Mouse (Mus musculus): ENCODE results near the gene Pole3. TPM values are rescaled to one million over a fixed set of nuclear protein-coding genes. Genes with fewer than 3 reads are reported as not detected.

Pole3 gene
- polyA plus RNA-seq, 1 experiment = 8.9 TPM

GRCm38 (mm10) chr4:62561630-62562001 is 36.7 kb upstream of the Pole3 start:
- Histone ChIP-seq H3K4me3 (ENCODE audit: low read depth, low read length) (no peak overlapping the region), H3K36me3 (ENCODE audit: control insufficient read depth, insufficient read depth, low read length) (no peaks in the 10 kb centered on the region), H3K27me3 (ENCODE audit: control insufficient read depth, insufficient read depth, low read length) (no peaks in the 10 kb centered on the region), H3K4me1 (ENCODE audit: control insufficient read depth, insufficient read depth, insufficient read length, low read length) (peaks cover 5% of the 10 kb centered on the region; the same call in 1 of the 2 replicates), H3K27ac (ENCODE audit: insufficient read depth, low read depth, low read length) (no peak overlapping the region)
- no peak for TF ChIP-seq CTCF (IDR thresholded peaks at IDR 0.05; ENCODE audit: extremely low read depth, insufficient read length, insufficient replicate concordance, low read depth, low read length)
- TF ChIP-seq POLR2A (IDR thresholded peaks at IDR 0.05; ENCODE audit: low read depth, low read length) = no peak
- WGBS = 42% methylated on average over 3 of the region's 3 CpGs

- no peak overlapping the region for H3K27ac ChIP-seq (ENCODE audit: insufficient read depth, low read depth, low read length)
- WGBS = 23% methylated on average over 4 of the region's 4 CpGs
Measured at GRCm38 (mm10) chr4:62560963-62561629, 36.2 kb upstream of the Pole3 start.

GRCm38 (mm10) chr4:62559797-62560329 is 35.0 kb upstream of the Pole3 start, which contains the start of gene Rgs3:
Gene Rgs3, plus strand, starts transcription at chr4:62559847.
- Histone ChIP-seq H3K27me3 (ENCODE audit: control insufficient read depth, insufficient read depth, low read length) (no peaks in the 10 kb centered on the region), H3K4me1 (ENCODE audit: control insufficient read depth, insufficient read depth, insufficient read length, low read length) (no peaks in the 10 kb centered on the region), H3K36me3 (ENCODE audit: control insufficient read depth, insufficient read depth, low read length) (no peaks in the 10 kb centered on the region), H3K4me3 (ENCODE audit: low read depth, low read length) (no peak within 1 kb of the TSS), H3K27ac (ENCODE audit: insufficient read depth, low read depth, low read length) (no peak within 1 kb of the TSS)
- WGBS = 34% methylated on average over 6 of the region's 6 CpGs
- TF ChIP-seq POLR2A (IDR thresholded peaks at IDR 0.05; ENCODE audit: low read depth, low read length) (no peak), CTCF (IDR thresholded peaks at IDR 0.05; ENCODE audit: extremely low read depth, insufficient read length, insufficient replicate concordance, low read depth, low read length) (no peak)

More at GRCm38 (mm10) chr4:62560963-62561629, 36.2 kb upstream of the Pole3 start:
- TF ChIP-seq CTCF (IDR thresholded peaks at IDR 0.05; ENCODE audit: extremely low read depth, insufficient read length, insufficient replicate concordance, low read depth, low read length) = no peak
- TF ChIP-seq POLR2A (IDR thresholded peaks at IDR 0.05; ENCODE audit: low read depth, low read length) = no peak
- H3K36me3 ChIP-seq (ENCODE audit: control insufficient read depth, insufficient read depth, low read length) = no peaks in the 10 kb centered on the region
- H3K27me3 ChIP-seq (ENCODE audit: control insufficient read depth, insufficient read depth, low read length) = no peaks in the 10 kb centered on the region
- H3K4me1 ChIP-seq (ENCODE audit: control insufficient read depth, insufficient read depth, insufficient read length, low read length) = peaks cover 3% of the 10 kb centered on the region; the same call in 1 of the 2 replicates
- H3K4me3 ChIP-seq (ENCODE audit: low read depth, low read length) = no peak overlapping the region

GRCm38 (mm10) chr4:62557436-62557835 is 32.6 kb upstream of the Pole3 start:
- Histone ChIP-seq H3K4me3 (ENCODE audit: low read depth, low read length) (no peak overlapping the region), H3K27ac (ENCODE audit: insufficient read depth, low read depth, low read length) (no peak overlapping the region), H3K27me3 (ENCODE audit: control insufficient read depth, insufficient read depth, low read length) (no peaks in the 10 kb centered on the region), H3K36me3 (ENCODE audit: control insufficient read depth, insufficient read depth, low read length) (no peaks in the 10 kb centered on the region), H3K4me1 (ENCODE audit: control insufficient read depth, insufficient read depth, insufficient read length, low read length) (no peaks in the 10 kb centered on the region)
- WGBS = 63% methylated on average over 3 of the region's 3 CpGs
- no peak for TF ChIP-seq POLR2A (IDR thresholded peaks at IDR 0.05; ENCODE audit: low read depth, low read length)
- TF ChIP-seq CTCF (IDR thresholded peaks at IDR 0.05; ENCODE audit: extremely low read depth, insufficient read length, insufficient replicate concordance, low read depth, low read length) = no peak

GRCm38 (mm10) chr4:62551966-62552365 is 27.1 kb upstream of the Pole3 start:
- WGBS = 78% methylated on average over 7 of the region's 7 CpGs

GRCm38 (mm10) chr4:62544801-62545200 is 19.9 kb upstream of the Pole3 start:
- H3K27me3 ChIP-seq (ENCODE audit: control insufficient read depth, insufficient read depth, low read length) = no peaks in the 10 kb centered on the region
- H3K36me3 ChIP-seq (ENCODE audit: control insufficient read depth, insufficient read depth, low read length) = no peaks in the 10 kb centered on the region
- TF ChIP-seq CTCF (IDR thresholded peaks at IDR 0.05; ENCODE audit: extremely low read depth, insufficient read length, insufficient replicate concordance, low read depth, low read length) (no peak), POLR2A (IDR thresholded peaks at IDR 0.05; ENCODE audit: low read depth, low read length) (no peak)
- H3K27ac ChIP-seq (ENCODE audit: insufficient read depth, low read depth, low read length) = no peak overlapping the region
- H3K4me1 ChIP-seq (ENCODE audit: control insufficient read depth, insufficient read depth, insufficient read length, low read length) = no peaks in the 10 kb centered on the region
- no peak overlapping the region for H3K4me3 ChIP-seq (ENCODE audit: low read depth, low read length)

More at GRCm38 (mm10) chr4:62551966-62552365, 27.1 kb upstream of the Pole3 start:
- H3K4me3 ChIP-seq (ENCODE audit: low read depth, low read length) = no peak overlapping the region
- H3K36me3 ChIP-seq (ENCODE audit: control insufficient read depth, insufficient read depth, low read length) = no peaks in the 10 kb centered on the region
- H3K27ac ChIP-seq (ENCODE audit: insufficient read depth, low read depth, low read length) = no peak overlapping the region
- no peaks in the 10 kb centered on the region for H3K27me3 ChIP-seq (ENCODE audit: control insufficient read depth, insufficient read depth, low read length)
- H3K4me1 ChIP-seq (ENCODE audit: control insufficient read depth, insufficient read depth, insufficient read length, low read length) = no peaks in the 10 kb centered on the region
- TF ChIP-seq CTCF (IDR thresholded peaks at IDR 0.05; ENCODE audit: extremely low read depth, insufficient read length, insufficient replicate concordance, low read depth, low read length) = no peak
- TF ChIP-seq POLR2A (IDR thresholded peaks at IDR 0.05; ENCODE audit: low read depth, low read length) = no peak

- Histone ChIP-seq H3K4me1 (ENCODE audit: control insufficient read depth, insufficient read depth, insufficient read length, low read length) (no peaks in the 10 kb centered on the region), H3K27ac (ENCODE audit: insufficient read depth, low read depth, low read length) (no peak overlapping the region), H3K27me3 (ENCODE audit: control insufficient read depth, insufficient read depth, low read length) (no peaks in the 10 kb centered on the region), H3K36me3 (ENCODE audit: control insufficient read depth, insufficient read depth, low read length) (no peaks in the 10 kb centered on the region), H3K4me3 (ENCODE audit: low read depth, low read length) (no peak overlapping the region)
- WGBS = 86% methylated on average over 6 of the region's 6 CpGs
- TF ChIP-seq CTCF (IDR thresholded peaks at IDR 0.05; ENCODE audit: extremely low read depth, insufficient read length, insufficient replicate concordance, low read depth, low read length) (no peak), POLR2A (IDR thresholded peaks at IDR 0.05; ENCODE audit: low read depth, low read length) (no peak)
Measured at GRCm38 (mm10) chr4:62543782-62544181, 18.9 kb upstream of the Pole3 start.
